Mouse (Mus musculus) brain, embryonic 14.5 days (tissue): ENCODE measurements around the gene Elavl3.

ENCODE experiments used
- CTCF ChIP-seq: fragments of 200-500 bp; IDR thresholded peaks from 2 replicates; pipeline ENCODE4 v1.5.1; 2012; ENCODE audit warnings: inconsistent platforms, mild to moderate bottlenecking, moderate library complexity, borderline replicate concordance; ENCODE audit not compliant: insufficient read depth, insufficient read length; ENCODE audit errors: extremely low read depth
- POLR2A ChIP-seq: fragments of 200-500 bp; IDR thresholded peaks from 2 replicates; pipeline ENCODE4 v1.6.1; 2012; ENCODE audit warnings: mild to moderate bottlenecking, inconsistent platforms, borderline replicate concordance; ENCODE audit not compliant: poor library complexity, insufficient read depth, insufficient read length, severe bottlenecking; ENCODE audit errors: extremely low read depth

DNA sequence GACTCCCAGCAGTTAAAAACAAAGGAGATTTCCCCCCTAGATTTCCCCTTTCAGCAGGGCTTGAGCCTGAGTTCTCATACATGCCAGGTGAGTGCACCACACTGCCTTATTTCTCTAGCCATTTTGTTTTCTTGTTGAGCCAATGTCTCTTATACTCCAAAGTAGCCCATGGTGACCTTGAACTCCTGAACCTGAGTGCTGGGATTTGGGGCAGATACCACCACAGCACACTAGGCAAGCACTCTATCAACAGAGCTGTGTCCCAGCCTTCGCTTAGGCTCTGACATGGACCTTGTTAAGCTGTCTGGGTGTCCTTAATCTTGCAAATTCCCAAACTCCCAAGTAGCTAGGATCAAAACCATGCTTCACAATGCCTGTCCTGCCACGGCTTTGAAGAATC, 10.0 kb downstream of the Elavl3 start:
- TF ChIP-seq CTCF (no peak), POLR2A (no peak)
